Mouse (Mus musculus): ENCODE measurements around the gene Sectm1a. TPM values are rescaled to one million over a fixed set of nuclear protein-coding genes. Genes with fewer than 3 reads are reported as not detected.
"Not testable (repeated sequence)": the region's sequence is repeated elsewhere in the genome, so short reads cannot be mapped to it uniquely, and the experiment has no call there.

Sectm1a gene
- polyA plus RNA-seq, 1 experiment from 2014 or later: 0.43 TPM

DNA sequence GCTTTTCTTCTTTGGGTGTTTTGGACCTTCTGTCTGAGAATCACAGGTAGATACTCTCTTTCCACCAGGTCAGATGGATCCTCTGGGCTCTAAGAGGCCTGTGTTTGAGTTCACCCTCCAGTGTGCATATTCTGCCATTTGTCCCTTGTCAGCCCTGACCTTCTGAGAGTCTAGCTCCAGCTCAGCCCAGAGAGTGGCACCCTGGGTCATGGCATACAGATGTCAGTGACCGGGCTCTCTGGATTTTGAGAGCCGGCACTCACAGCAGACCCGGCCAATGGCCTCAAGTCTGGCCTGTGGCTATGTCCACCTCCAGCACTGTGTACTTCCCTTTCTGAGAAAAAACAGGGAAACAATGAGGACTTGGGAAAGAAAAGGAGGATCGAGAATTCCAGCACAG is 21.5 kb downstream of the Sectm1a start:
- ATAC-seq: no peak
- no peaks in the 10 kb centered on the region for H3K36me3 ChIP-seq
- 74% methylated on average over 4 of the region's 4 CpGs for WGBS (ENCODE audit: insufficient replicate concordance)
- no peak overlapping the region for H3K9ac ChIP-seq
- H3K4me3 ChIP-seq: no peak overlapping the region
- no peaks in the 10 kb centered on the region for H3K9me3 ChIP-seq (replicated peaks)
- peaks cover 18% of the 10 kb centered on the region for H3K27me3 ChIP-seq (replicated peaks)
- H3K4me1 ChIP-seq: peaks cover 12% of the 10 kb centered on the region
- H3K4me2 ChIP-seq: no peak overlapping the region
- H3K27ac ChIP-seq: no peak overlapping the region

DNA sequence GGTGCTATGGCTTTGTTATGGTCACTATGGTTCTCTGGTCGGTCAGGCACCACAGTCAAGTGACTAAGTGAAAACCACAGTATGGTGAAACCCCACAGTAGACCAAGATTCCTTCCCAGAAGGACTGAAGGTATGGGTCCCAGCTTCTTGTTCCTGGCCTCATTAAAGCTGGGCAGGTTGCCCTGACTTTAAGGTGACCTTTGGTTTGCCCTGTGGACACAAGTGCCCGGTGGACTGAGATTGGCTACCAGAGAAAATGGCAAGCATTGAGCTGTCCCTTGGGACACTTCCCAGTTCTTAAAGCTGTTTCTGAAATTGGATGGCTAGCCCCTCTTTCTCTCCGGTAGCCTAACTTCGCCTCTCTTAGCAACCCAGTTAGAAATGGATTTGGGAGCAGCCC is 22.1 kb downstream of the Sectm1a start:
- H3K36me3 ChIP-seq: no peaks in the 10 kb centered on the region
- peaks cover 12% of the 10 kb centered on the region for H3K4me1 ChIP-seq
- H3K4me3 ChIP-seq: no peak overlapping the region
- H3K27ac ChIP-seq: no peak overlapping the region
- 75% methylated on average over 4 of the region's 4 CpGs for WGBS (ENCODE audit: insufficient replicate concordance)
- no peak overlapping the region for H3K4me2 ChIP-seq
- no peak overlapping the region for H3K9ac ChIP-seq
- peaks cover 22% of the 10 kb centered on the region for H3K27me3 ChIP-seq (replicated peaks)
- no peak for ATAC-seq
- no peaks in the 10 kb centered on the region for H3K9me3 ChIP-seq (replicated peaks)

DNA sequence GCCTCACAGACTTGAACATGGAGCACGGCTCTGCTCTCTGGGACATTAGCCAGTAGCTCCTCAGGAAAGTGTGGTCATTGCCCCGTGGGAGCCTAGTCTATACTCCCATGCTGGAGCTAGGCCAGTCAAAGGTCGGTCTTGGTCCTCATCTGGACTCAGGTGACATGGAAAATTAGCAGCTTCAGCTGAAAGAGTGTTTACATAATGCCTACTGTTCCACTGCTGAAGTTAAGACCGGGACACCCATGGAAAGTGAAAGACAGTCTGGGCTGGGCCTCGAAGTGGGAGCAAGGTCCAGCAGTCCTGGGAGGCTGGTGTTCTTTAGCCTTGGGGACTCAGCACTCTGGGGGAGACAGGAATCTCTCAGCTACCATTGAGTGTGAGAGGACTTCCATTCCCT is 22.9 kb downstream of the Sectm1a start:
- Histone ChIP-seq H3K9me3 (replicated peaks) (no peaks in the 10 kb centered on the region), H3K4me1 (peaks cover 12% of the 10 kb centered on the region), H3K4me2 (no peak overlapping the region), H3K36me3 (no peaks in the 10 kb centered on the region), H3K4me3 (no peak overlapping the region), H3K9ac (no peak overlapping the region), H3K27ac (no peak overlapping the region), H3K27me3 (replicated peaks) (peaks cover 15% of the 10 kb centered on the region; the same call in 1 of the 2 replicates)
- 59% methylated on average over 5 of the region's 5 CpGs for WGBS (ENCODE audit: insufficient replicate concordance)
- no peak for ATAC-seq

DNA sequence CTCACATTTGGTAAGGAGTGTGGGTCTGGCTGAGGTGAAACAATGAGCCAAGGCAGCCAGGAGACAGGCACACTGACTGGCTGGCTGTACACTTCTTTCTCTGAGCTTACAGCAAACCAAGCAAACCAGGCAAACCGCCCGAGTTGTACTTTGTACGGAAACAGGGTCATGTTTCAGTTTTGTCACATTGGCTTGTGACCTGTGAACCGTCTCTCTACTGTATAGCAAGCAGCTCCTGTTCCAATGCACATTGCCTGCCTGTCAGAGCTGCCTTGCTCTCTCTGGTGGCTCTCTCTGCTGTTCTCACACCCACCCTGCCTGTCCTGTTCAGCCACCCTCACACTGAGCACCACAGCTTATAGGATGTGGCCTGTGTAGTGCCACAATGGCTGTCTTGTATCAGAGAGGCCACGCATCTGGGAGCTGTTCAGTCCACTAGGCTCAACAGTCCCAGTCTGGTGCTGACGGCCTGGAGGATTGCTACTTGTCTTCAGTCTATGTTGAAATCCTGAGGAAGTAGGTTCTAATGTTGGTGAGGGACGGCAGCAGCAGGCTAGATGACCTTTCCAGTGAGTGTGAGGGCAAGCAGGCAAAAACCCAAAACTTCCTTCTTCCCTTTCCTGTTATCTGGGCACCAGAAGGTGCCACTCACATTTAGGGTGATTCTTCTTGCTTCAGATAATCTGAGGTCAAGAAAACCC is 24.3 kb downstream of the Sectm1a start:
- no peaks in the 10 kb centered on the region for H3K36me3 ChIP-seq
- peak overlapping the region; percentile 69 for H3K27ac ChIP-seq
- no peak overlapping the region for H3K9ac ChIP-seq
- ATAC-seq: peak; percentile 66
- H3K27me3 ChIP-seq (replicated peaks): 0 out of 2 replicates have a peak, but pooled peaks cover 12% of the 10 kb centered on the region
- H3K4me2 ChIP-seq: no peak overlapping the region
- peaks cover 12% of the 10 kb centered on the region for H3K4me1 ChIP-seq
- no peak overlapping the region for H3K4me3 ChIP-seq
- no peaks in the 10 kb centered on the region for H3K9me3 ChIP-seq (replicated peaks)
- WGBS (ENCODE audit: insufficient replicate concordance): 47% methylated on average over 7 of the region's 7 CpGs

DNA sequence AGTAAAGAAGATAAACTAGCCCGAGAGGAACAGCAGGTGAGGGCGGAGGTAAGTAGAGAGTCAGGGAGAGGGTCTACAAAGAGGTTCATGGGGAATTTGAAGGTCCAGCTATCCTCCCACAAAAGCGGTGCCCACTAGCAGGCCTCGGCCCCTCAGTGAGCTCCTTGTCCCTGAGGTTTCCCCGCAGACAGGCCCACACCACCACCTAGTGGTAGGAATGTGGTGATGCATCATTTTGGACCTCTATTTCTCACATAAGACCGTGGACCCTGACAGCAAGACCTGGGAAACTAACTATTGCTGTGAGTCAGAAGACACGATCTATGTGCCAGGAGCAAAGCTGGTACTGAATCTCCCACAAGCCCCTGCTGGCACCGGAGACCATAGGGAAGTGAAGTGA is 27.5 kb downstream of the Sectm1a start:
- no peak overlapping the region for H3K4me2 ChIP-seq
- no peak overlapping the region for H3K27ac ChIP-seq
- peaks cover 18% of the 10 kb centered on the region; the same call in 1 of the 2 replicates for H3K27me3 ChIP-seq (replicated peaks)
- peaks cover 12% of the 10 kb centered on the region for H3K4me1 ChIP-seq
- no peaks in the 10 kb centered on the region for H3K9me3 ChIP-seq (replicated peaks)
- H3K36me3 ChIP-seq: no peaks in the 10 kb centered on the region
- 9% methylated on average over 8 of the region's 8 CpGs for WGBS (ENCODE audit: insufficient replicate concordance)
- H3K9ac ChIP-seq: no peak overlapping the region
- H3K4me3 ChIP-seq: no peak overlapping the region
- no peak for ATAC-seq

DNA sequence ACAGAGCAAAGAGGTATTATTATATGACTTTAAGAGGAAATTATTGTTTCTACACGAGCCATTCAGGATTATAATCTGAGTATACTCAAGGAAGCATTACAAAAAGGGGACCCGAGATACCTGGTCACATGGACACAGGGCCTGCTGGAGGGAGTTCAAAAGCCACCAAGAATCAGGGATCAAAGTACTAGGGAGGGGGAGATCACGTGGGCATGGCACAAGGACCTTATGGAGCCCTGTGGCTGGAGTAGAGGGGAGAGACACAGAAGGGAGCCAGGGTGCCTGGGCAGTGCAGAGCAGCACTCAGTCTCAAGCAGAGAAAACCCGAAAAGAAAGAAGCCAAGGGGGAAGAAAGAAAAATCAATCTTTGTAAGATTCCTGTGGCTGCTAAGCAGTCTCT is 28.6 kb downstream of the Sectm1a start:
- Histone ChIP-seq H3K9ac (no peak overlapping the region), H3K4me2 (no peak overlapping the region), H3K27me3 (replicated peaks) (peaks cover 18% of the 10 kb centered on the region; the same call in 1 of the 2 replicates), H3K4me1 (peaks cover 11% of the 10 kb centered on the region), H3K9me3 (replicated peaks) (no peaks in the 10 kb centered on the region), H3K27ac (no peak overlapping the region), H3K4me3 (no peak overlapping the region), H3K36me3 (no peaks in the 10 kb centered on the region)
- WGBS (ENCODE audit: insufficient replicate concordance): 45% methylated on average over 4 of the region's 4 CpGs
- ATAC-seq: no peak

DNA sequence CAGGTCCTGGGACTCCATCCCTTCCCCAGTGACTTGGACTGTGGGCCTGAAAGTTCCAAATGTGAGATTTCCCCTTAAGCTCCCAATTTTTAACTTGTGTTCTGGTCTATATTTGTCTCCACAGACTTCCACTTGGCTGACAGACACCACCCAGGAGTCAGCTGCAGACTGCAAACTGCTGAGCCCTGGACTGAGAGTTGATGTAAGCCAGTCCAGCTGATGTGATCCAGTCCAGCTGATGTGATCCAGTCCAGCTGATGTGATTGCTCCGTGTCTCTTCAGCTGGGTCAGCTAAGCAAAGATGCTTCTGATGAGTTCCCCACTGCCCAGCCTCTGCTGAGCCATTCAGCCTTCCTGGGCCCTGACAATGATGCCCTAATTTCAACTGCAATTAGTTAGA is 29.2 kb downstream of the Sectm1a start:
- Histone ChIP-seq H3K9me3 (replicated peaks) (no peaks in the 10 kb centered on the region), H3K36me3 (no peaks in the 10 kb centered on the region), H3K4me2 (no peak overlapping the region), H3K27ac (no peak overlapping the region), H3K4me1 (peaks cover 5% of the 10 kb centered on the region), H3K4me3 (no peak overlapping the region), H3K27me3 (replicated peaks) (peaks cover 22% of the 10 kb centered on the region), H3K9ac (no peak overlapping the region)
- 41% methylated on average over 1 of the region's 1 CpGs for WGBS (ENCODE audit: insufficient replicate concordance)
- ATAC-seq: no peak

DNA sequence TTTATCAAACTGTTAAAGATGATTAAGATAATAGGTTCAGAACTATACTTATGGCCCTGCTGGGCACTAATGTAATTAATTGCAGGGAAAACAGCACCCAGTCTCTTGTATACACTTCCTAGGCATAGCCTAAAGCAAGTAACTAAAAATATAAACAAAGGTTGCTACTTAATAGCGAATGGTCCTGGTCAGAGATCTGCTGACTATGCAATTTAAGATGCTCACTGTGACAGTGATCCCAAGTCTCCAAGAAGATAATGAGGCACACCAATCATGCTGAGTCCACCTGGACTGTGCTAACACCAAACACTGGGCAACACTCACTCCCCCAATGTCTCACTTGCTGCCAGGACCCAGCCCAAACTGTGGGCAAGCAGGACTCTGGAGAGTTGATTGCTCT is 31.2 kb downstream of the Sectm1a start:
- H3K27me3 ChIP-seq (replicated peaks): peaks cover 26% of the 10 kb centered on the region
- no peak overlapping the region for H3K27ac ChIP-seq
- H3K9ac ChIP-seq: no peak overlapping the region
- H3K36me3 ChIP-seq: no peaks in the 10 kb centered on the region
- H3K4me3 ChIP-seq: no peak overlapping the region
- no peaks in the 10 kb centered on the region for H3K9me3 ChIP-seq (replicated peaks)
- H3K4me2 ChIP-seq: no peak overlapping the region
- 50% methylated on average over 1 of the region's 1 CpGs for WGBS (ENCODE audit: insufficient replicate concordance)
- H3K4me1 ChIP-seq: no peaks in the 10 kb centered on the region
- no peak for ATAC-seq

DNA sequence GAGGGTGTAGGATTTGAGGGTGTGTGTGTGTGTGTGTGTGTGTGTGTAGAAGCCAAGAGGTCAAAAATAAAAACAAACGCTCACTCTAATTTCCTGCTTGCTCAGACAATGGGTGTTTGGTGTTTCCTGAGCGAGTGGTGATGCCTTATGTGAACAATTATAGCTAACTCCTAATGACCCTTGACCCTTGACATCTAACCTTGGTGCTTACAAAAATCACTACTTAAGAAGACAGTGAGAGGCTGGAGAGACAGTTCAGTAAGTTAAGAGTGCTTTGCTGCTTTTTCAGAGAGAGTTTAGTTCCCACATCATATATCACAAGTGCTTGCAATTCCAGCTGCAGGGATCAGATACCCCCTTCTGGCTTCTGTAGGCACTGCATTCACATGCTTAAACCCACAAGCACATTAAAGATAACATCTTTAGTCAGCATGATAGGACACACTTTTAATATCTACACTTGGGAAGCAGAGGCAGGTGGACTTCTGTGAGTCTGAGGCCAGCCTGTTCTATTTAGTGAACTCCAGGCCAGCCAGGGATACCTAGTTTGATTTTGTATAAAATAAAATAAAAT is 33.1 kb downstream of the Sectm1a start:
- no peak overlapping the region for H3K9ac ChIP-seq
- H3K27me3 ChIP-seq (replicated peaks): peaks cover 27% of the 10 kb centered on the region
- no peak for ATAC-seq
- no peak overlapping the region for H3K27ac ChIP-seq
- H3K4me2 ChIP-seq: no peak overlapping the region
- no peak overlapping the region for H3K4me3 ChIP-seq
- H3K4me1 ChIP-seq: no peaks in the 10 kb centered on the region
- 43% methylated on average over 2 of the region's 2 CpGs for WGBS (ENCODE audit: insufficient replicate concordance)
- no peaks in the 10 kb centered on the region for H3K9me3 ChIP-seq (replicated peaks)
- H3K36me3 ChIP-seq: no peaks in the 10 kb centered on the region

DNA sequence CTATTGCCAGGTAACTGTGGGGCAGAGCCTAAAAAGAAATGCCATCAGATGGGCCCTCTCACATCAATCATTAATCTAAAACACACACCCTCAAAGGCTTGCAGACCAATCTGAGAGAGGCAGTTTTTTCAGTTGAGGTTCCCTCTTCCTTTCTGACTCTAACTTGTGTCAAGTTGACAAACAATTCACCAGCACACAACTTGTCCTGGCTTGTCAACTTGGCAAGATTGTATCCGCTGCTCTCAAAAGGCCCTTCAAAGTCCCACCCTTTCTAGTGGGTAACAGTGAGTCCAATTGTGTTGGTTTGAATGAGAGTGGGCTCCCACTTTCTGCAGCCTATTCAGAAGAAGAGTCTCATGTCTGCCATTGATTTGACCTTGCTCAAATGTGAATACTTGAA is 35.7 kb downstream of the Sectm1a start:
- H3K4me3 ChIP-seq: no peak overlapping the region
- peaks cover 30% of the 10 kb centered on the region for H3K27me3 ChIP-seq (replicated peaks)
- H3K9me3 ChIP-seq (replicated peaks): no peaks in the 10 kb centered on the region
- no peak overlapping the region for H3K27ac ChIP-seq
- WGBS (ENCODE audit: insufficient replicate concordance): 50% methylated on average over 1 of the region's 1 CpGs
- ATAC-seq: no peak
- no peaks in the 10 kb centered on the region for H3K4me1 ChIP-seq
- H3K9ac ChIP-seq: no peak overlapping the region
- no peak overlapping the region for H3K4me2 ChIP-seq
- no peaks in the 10 kb centered on the region for H3K36me3 ChIP-seq

DNA sequence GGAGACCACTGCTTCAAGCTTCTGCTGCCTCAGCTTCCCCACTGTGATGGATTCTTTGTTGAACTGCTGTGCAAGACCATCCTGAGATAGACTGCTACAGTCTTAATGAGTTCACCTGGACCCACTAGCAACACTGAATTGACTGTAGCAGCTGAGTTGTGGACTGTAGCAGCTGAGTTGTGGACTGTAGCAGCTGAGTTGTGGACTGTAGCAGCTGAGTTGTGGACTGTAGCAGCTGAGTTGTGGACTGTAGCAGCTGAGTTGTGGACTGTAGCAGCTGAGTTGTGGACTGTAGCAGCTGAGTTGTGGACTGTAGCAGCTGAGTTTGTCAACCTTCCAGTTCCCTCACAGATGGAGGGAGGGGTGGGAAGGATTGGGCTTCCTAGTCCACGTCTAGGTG is 38.0 kb downstream of the Sectm1a start:
- not testable (repeated sequence) for H3K36me3 ChIP-seq; H3K9ac ChIP-seq; H3K4me3 ChIP-seq; ATAC-seq; H3K4me1 ChIP-seq; H3K9me3 ChIP-seq (replicated peaks); H3K4me2 ChIP-seq; H3K27ac ChIP-seq
- WGBS (ENCODE audit: insufficient replicate concordance): 26% methylated on average over 1 of the region's 1 CpGs
- H3K27me3 ChIP-seq (replicated peaks): peaks cover 32% of the 10 kb centered on the region

DNA sequence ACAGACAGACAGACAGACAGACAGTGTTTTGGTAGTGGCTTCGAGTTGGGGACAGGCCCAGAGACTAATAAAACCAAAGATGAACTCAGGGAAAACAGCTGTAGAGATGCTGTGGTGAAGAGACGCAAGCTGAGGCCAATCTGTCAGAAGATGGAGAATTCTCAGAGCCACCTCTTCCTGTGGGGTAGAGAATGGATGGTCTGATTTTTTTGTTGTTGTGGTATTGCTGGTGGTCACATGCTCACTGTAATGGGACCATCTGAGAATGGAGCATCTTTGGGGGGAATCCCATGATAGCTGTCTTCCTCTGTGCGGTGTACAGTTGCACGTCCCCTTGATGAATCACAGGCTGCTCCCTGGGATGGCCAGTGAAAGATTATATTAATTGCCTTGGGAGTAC is 38.5 kb downstream of the Sectm1a start:
- no peaks in the 10 kb centered on the region for H3K4me1 ChIP-seq
- H3K27me3 ChIP-seq (replicated peaks): peaks cover 37% of the 10 kb centered on the region
- 61% methylated on average over 4 of the region's 4 CpGs for WGBS (ENCODE audit: insufficient replicate concordance)
- no peak overlapping the region for H3K4me3 ChIP-seq
- H3K9ac ChIP-seq: no peak overlapping the region
- no peak overlapping the region for H3K27ac ChIP-seq
- H3K9me3 ChIP-seq (replicated peaks): no peaks in the 10 kb centered on the region
- no peak overlapping the region for H3K4me2 ChIP-seq
- H3K36me3 ChIP-seq: no peaks in the 10 kb centered on the region
- no peak for ATAC-seq

DNA sequence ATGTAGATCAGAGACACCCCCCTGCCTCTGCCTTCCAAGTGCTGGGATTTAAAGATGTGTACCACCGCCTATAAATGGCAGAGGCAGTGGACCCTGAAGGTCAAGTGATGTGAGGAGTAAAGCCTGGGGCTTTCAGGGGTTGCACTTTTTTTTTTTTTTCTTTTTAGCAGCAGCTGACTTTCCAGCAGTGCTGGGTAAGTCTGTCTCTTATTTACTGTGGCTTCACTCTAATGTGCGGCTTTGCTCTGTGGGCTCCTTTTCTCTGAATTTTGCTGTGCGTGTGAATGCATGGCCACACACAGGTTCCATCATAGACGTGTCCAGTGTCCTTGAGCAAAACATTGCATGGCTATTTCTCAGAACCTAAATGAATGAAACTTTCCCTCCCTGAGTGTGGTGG is 39.4 kb downstream of the Sectm1a start:
- Histone ChIP-seq H3K36me3 (no peaks in the 10 kb centered on the region), H3K27me3 (replicated peaks) (peaks cover 40% of the 10 kb centered on the region), H3K4me3 (no peak overlapping the region), H3K4me2 (no peak overlapping the region), H3K4me1 (no peaks in the 10 kb centered on the region), H3K9ac (no peak overlapping the region), H3K27ac (no peak overlapping the region), H3K9me3 (replicated peaks) (no peaks in the 10 kb centered on the region)
- ATAC-seq: no peak
- 59% methylated on average over 4 of the region's 4 CpGs for WGBS (ENCODE audit: insufficient replicate concordance)

All from liver, embryonic 12.5 days (tissue).